Mouse (Mus musculus) liver, embryonic 16.5 days (tissue): ENCODE measurements around the gene Hist1h4h. TPM values are rescaled to one million over a fixed set of nuclear protein-coding genes. Genes with fewer than 3 reads are reported as not detected.

Experiments used
- ATAC-seq: fragments of 200-750 bp; cut with Nextera tagmentation; 2 replicates; pipeline ENCODE4 v1.8.0; 2017; ENCODE audit warnings: low read depth, mild to moderate bottlenecking, moderate number of reproducible peaks, moderate library complexity
- H3K27ac ChIP-seq: fragments of 300-500 bp; sonication (generic); 2 replicates; pipeline ENCODE4 v1.5.1; 2014; ENCODE audit warnings: mild to moderate bottlenecking, low read length
- H3K27me3 ChIP-seq: fragments of 300-500 bp; sonication (generic); 2 replicates; pipeline ENCODE4 v1.6.1; 2014; ENCODE audit warnings: low read depth, low read length, mixed read lengths; ENCODE audit not compliant: control insufficient read depth, insufficient read depth
- H3K36me3 ChIP-seq: fragments of 300-500 bp; sonication (generic); 2 replicates; pipeline ENCODE4 v1.6.1; 2014; ENCODE audit warnings: mild to moderate bottlenecking; ENCODE audit not compliant: control insufficient read depth, insufficient read depth
- H3K4me1 ChIP-seq: fragments of 300-500 bp; sonication (generic); 2 replicates; pipeline ENCODE4 v1.6.1; 2014; ENCODE audit warnings: low read depth, low read length, mixed read lengths; ENCODE audit not compliant: control insufficient read depth
- H3K4me2 ChIP-seq: fragments of 300-500 bp; sonication (generic); 2 replicates; pipeline ENCODE4 v1.6.1; 2014; ENCODE audit warnings: low read depth, low read length, mixed read lengths
- H3K4me3 ChIP-seq: fragments of 300-500 bp; sonication (generic); 2 replicates; pipeline ENCODE4 v1.5.1; 2014; ENCODE audit warnings: low read depth, mild to moderate bottlenecking, low read length
- H3K9ac ChIP-seq: fragments of 300-500 bp; sonication (generic); 2 replicates; pipeline ENCODE4 v1.6.1; 2014; ENCODE audit warnings: low read depth, low read length
- H3K9me3 ChIP-seq: fragments of 300-500 bp; sonication (generic); replicated peaks from 2 replicates; pipeline ENCODE4 v1.6.1; 2016; ENCODE audit warnings: low read length; ENCODE audit not compliant: control insufficient read depth
- WGBS: fragments of 180-500 bp; shearing (Covaris S2); extraction: QIAGEN DNeasy Blood & Tissue Kit; methylation state at CpG from one replicate; pipeline ENCODE4 v1.1.7; 2014; ENCODE audit not compliant: insufficient replicate concordance; 5-methylcytosine and 5-hydroxymethylcytosine counted together
- polyA plus RNA-seq: library from polyadenylated mRNA; unstranded; fragments of >200 nt; fragmentation: Nextera tagmentation; extraction: Ambion mirVana; gene quantifications from 2 replicates; pipeline ENCODE4 v1.2.1, GENCODE M21; 2015

Gene Hist1h4h
- polyA plus RNA-seq, 1 experiment from 2014 or later: 5.5 TPM

DNA sequence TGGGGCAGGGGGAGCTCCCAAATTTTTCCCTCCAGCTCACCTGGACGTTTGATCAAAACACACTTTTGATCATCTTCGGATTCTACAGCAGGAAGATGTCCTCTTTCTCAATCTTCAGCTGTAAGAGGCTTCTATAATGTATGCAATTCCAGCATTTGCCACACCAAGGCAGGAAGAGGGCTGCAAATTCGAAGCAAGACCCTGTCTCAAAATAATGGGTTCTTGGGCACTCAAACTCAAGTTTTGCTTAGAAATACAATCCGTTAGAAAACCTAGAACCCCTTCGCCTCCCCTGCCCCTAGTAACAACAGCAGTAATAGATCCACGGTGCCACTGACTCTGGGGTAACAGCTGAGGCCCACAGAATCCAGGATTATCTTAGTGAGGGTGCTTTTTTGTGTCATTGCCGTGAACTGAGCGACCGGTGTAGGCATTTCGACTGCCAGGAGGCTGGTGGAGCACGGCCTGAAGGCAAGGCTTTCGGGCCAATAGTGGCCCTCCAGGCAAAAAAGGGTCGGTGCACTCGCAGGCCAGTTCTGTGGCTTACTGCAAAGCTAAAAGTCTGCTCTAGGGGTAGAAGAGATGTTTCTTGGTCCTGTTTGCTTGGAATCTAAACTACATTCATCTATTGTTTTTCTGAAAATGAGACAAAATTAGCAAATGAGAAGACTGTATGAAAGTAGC, 25.0 kb upstream of the Hist1h4h start:
- 4% methylated on average over 14 of the region's 14 CpGs for WGBS
- H3K4me2 ChIP-seq: peak overlapping the region; percentile 73
- H3K9me3 ChIP-seq: no peaks in the 10 kb centered on the region
- H3K9ac ChIP-seq: peak overlapping the region; percentile 66
- H3K36me3 ChIP-seq: no peaks in the 10 kb centered on the region
- H3K4me3 ChIP-seq: peak overlapping the region; percentile 59
- peak overlapping the region; percentile 43; the same call in 1 of the 2 replicates for H3K27ac ChIP-seq
- H3K27me3 ChIP-seq: no peaks in the 10 kb centered on the region
- peaks cover 43% of the 10 kb centered on the region for H3K4me1 ChIP-seq
- peak; percentile 45 for ATAC-seq

DNA sequence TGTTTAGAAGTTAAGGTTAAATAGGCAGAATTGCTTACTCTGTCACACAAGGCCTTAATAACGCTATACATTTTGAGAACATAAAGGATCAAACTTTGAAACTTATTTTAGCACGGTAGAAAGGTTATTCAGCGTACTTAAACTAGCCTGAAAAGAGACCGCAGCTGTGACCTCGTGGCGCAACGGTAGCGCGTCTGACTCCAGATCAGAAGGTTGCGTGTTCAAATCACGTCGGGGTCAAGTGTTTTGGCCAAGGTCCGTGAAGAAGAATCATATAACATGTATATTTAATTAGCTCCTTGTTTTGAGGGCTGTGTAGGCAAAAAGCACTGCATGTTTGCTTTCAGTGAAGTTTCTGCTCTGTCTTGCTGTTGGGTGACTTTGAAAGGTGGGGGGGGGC, 24.5 kb upstream of the Hist1h4h start:
- Histone ChIP-seq H3K4me2 (peak overlapping the region; percentile 73), H3K27me3 (no peaks in the 10 kb centered on the region), H3K9ac (peak overlapping the region; percentile 66), H3K4me1 (peaks cover 43% of the 10 kb centered on the region), H3K36me3 (no peaks in the 10 kb centered on the region), H3K4me3 (peak overlapping the region; percentile 59), H3K27ac (no peak overlapping the region), H3K9me3 (no peaks in the 10 kb centered on the region)
- WGBS: 1% methylated on average over 13 of the region's 13 CpGs
- ATAC-seq: peak; percentile 69

DNA sequence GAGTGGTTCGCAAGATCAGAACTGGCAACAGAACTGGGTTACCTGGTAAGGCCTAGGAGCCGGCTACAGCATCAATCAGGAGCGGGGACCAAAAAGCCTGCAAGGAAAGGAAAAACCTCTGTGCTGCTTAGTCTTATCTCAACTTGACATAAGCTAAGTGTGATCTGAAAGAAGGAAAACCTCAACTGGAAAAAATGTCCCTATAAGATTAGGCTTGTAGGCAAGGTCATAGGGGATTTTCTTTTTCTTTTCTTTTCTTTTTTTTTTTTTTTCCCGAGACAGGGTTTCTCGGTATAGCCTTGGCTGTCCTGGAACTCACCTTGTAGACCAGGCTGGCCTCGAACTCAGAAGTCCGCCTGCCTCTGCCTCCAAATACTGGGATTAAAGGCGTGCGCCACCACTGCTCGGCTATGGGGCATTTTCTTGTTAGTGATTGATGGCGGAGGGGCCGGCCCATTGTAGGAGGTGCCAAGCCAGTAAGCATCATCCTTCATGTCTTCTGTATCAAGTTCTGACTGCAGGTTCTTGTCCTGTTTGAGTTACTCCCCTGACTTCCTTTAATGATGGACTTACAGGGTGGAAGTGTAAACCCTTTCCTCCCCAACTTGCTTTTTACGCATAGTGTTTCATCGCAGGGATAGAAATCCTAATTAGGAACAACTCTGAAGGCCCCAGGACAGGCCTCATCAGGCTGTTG, 23.9 kb upstream of the Hist1h4h start:
- H3K9ac ChIP-seq: no peak overlapping the region

DNA sequence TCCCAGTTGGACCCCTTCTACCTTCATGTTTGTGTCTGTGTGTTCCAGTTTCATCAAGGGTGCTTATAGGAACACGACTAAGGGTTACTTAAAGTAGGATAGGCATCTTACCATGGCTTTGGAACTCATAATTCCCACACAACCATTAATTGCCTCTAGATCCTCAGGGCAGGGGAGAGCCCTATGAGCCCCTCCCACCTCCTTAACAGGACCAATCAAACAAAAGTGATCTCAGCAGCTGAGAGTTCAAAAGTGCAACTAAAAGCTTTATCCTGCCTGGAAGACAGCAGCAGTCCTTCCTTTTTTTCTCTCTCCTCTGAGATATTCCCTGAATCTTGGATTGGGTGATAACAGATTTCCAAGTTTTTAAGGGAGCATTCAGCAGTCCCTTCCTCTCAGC, 20.7 kb upstream of the Hist1h4h start:
- Histone ChIP-seq H3K9ac (no peak overlapping the region), H3K4me2 (no peak overlapping the region), H3K27me3 (no peaks in the 10 kb centered on the region), H3K27ac (no peak overlapping the region), H3K4me1 (peaks cover 22% of the 10 kb centered on the region), H3K4me3 (no peak overlapping the region), H3K36me3 (no peaks in the 10 kb centered on the region), H3K9me3 (no peaks in the 10 kb centered on the region)
- ATAC-seq: no peak
- 36% methylated on average over 1 of the region's 1 CpGs for WGBS

More for the DNA sequence above, 23.9 kb upstream of the Hist1h4h start:
- Histone ChIP-seq H3K4me2 (peak overlapping the region; percentile 73), H3K27ac (0 out of 2 replicates have a peak overlapping the region, but pooled peaks have one; percentile 14), H3K27me3 (no peaks in the 10 kb centered on the region), H3K4me3 (peak overlapping the region; percentile 59), H3K4me1 (peaks cover 38% of the 10 kb centered on the region), H3K36me3 (no peaks in the 10 kb centered on the region), H3K9me3 (no peaks in the 10 kb centered on the region)
- 0 out of 2 replicates have a peak, but pooled peaks have one; percentile 40 for ATAC-seq
- WGBS: 13% methylated on average over 14 of the region's 14 CpGs

DNA sequence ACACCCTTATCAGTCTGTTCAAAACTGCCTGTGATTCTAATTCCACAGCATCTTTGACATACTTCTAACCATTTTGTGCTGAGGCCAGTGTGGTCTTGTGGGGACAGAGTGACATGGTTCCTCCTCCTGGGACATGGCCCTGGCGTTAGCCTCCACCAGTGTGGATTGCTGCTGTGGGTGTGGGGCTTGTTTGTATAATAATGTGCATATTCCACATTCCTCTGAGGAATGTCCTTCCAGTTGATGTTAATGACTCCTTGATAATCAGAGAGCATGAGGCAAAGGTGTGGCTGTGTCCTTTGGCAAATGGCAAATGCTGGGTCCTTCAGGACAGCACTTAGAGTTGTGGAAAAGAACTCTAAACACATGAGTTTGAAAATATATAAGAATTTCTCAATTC, 17.3 kb upstream of the Hist1h4h start:
- Histone ChIP-seq H3K4me2 (no peak overlapping the region), H3K27ac (no peak overlapping the region), H3K27me3 (no peaks in the 10 kb centered on the region), H3K9me3 (no peaks in the 10 kb centered on the region), H3K4me3 (no peak overlapping the region), H3K4me1 (peaks cover 7% of the 10 kb centered on the region), H3K36me3 (no peaks in the 10 kb centered on the region), H3K9ac (no peak overlapping the region)
- WGBS: 90% methylated on average over 1 of the region's 1 CpGs
- no peak for ATAC-seq

DNA sequence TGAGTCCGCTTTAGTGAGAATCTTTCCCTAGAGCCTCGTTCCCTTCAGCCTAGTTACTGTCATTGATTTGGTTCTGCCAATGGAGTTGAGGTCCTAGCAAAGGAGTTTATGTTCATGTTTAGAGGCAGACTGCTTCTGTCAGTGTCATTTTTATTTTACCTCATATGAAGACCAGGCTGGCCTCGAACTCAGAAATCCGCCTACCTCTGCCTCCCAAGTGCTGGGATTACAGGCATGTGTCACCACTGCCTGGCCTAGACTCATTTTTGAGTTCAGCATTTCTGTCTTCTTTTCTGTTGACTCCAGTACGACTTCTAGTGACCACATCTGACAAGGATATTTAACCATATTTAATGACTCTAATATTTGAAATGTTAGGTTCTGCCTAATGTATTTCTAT, 15.6 kb upstream of the Hist1h4h start:
- Histone ChIP-seq H3K27me3 (no peaks in the 10 kb centered on the region), H3K36me3 (no peaks in the 10 kb centered on the region), H3K9ac (no peak overlapping the region), H3K4me2 (no peak overlapping the region), H3K4me1 (peaks cover 15% of the 10 kb centered on the region), H3K4me3 (no peak overlapping the region), H3K27ac (no peak overlapping the region), H3K9me3 (no peaks in the 10 kb centered on the region)
- no peak for ATAC-seq
- WGBS: 60% methylated on average over 5 of the region's 5 CpGs

DNA sequence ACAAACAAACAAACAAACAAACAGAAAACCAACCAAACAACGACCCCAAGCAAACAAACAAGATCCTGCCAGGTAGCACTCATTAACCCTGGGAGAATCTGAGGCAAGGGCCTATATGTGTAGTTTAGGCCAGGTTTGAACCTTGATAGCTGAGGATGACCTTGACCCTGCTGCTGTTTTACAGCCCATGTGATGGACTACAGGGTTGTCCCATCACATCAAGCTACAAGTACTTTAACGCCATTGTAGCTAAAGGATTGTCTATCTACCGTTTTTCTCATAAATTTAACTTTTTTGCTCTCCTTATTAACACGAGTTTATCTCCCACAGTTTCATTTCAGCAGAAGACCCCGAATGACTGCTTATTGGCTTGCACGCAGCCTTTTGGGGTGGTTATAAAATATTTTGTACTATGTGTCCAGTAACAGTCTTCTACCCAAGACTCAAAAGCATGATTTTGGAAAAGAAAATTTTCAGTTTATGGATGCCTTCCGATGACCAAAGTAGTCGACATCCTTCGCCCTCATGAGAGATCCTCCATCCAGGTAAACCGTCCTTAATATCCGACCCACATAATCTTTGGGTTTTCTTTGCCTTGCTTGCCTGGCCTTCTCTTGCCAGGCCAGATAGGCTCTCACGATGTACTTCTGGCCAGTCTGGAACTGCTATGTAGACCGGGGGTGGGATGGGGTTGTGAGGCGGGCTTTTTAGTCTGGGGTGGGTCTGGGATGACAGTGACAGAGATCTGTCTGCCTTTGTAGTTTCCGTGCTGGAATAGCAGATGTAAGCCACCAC, 14.8 kb upstream of the Hist1h4h start:
- H3K36me3 ChIP-seq: no peaks in the 10 kb centered on the region
- H3K4me3 ChIP-seq: peak overlapping the region; percentile 61
- 54% methylated on average over 15 of the region's 15 CpGs for WGBS
- H3K4me1 ChIP-seq: peaks cover 17% of the 10 kb centered on the region
- no peak overlapping the region for H3K27ac ChIP-seq
- peak overlapping the region; percentile 94 for H3K4me2 ChIP-seq
- H3K27me3 ChIP-seq: no peaks in the 10 kb centered on the region
- no peak overlapping the region for H3K9ac ChIP-seq
- ATAC-seq: no peak
- no peaks in the 10 kb centered on the region for H3K9me3 ChIP-seq

DNA sequence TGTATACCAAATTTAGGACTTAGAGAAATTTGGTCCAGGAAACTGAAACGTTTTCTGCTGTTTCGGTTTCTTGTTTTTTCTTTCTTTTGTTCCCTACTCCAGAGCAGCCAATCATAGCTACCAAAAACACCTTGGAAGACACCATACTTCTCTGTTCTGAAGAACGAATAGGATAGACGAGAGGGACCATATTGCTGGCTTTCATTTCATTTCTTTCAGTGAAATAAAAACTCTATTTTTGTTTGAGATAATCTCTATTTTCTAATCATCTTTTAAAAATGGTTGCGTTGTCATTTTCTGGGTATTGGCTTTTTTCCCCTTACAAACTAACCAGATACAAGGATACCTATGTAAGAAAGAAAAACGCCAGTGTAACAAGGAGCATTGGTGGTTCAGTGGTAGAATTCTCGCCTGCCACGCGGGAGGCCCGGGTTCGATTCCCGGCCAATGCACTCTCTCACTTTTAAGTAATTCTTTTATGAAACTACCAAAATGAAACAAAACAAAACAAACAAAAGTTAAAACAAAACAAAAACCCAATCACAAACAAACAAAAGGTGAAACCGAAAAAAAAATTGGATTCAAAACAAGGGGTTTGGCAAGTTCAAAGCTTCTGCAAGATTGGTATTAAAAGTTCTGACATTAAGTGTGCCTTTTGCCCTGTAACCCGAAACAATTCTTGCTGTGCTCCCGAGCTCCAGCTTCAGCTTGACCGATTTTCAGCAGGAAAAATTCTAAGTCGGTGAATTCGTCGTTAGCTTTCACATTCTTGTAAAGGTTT, 13.8 kb upstream of the Hist1h4h start:
- peaks cover 17% of the 10 kb centered on the region for H3K4me1 ChIP-seq
- peak overlapping the region; percentile 56 for H3K9ac ChIP-seq
- peak overlapping the region; percentile 79 for H3K27ac ChIP-seq
- H3K4me3 ChIP-seq: peak overlapping the region; percentile 65
- no peaks in the 10 kb centered on the region for H3K36me3 ChIP-seq
- no peaks in the 10 kb centered on the region for H3K27me3 ChIP-seq
- ATAC-seq: peak; percentile 51
- H3K4me2 ChIP-seq: peak overlapping the region; percentile 94
- WGBS: under 1% methylated on average over 19 of the region's 19 CpGs
- H3K9me3 ChIP-seq: no peaks in the 10 kb centered on the region
